Mouse (Mus musculus) CD4-positive, CD25-positive, alpha-beta regulatory T cell, adult 4 months (primary cell): ENCODE data around the gene Dcxr. TPM values are rescaled to one million over a fixed set of nuclear protein-coding genes. Genes with fewer than 3 reads are reported as not detected.
A peak's percentile ranks its signal among the peaks of the same experiment; 100 is the strongest.
"Not testable (repeated sequence)": the region's sequence is repeated elsewhere in the genome, so short reads cannot be mapped to it uniquely, and the experiment has no call there.

Experiments
- ATAC-seq: one replicate; pipeline ENCODE4 v1.8.0; 2017
- polyA plus RNA-seq, 2 experiments: library from polyadenylated mRNA; unstranded; fragments of 100-300 nt; shearing (Covaris generic); gene quantifications; one replicate each; pipeline ENCODE4 v1.2.1; 2017

Dcxr gene
- polyA plus RNA-seq, 2 experiments from 2014 or later, result 15.1 to 17.4 TPM

- no peak for ATAC-seq
These were observed 19.1 kb downstream of the Dcxr start for GRCm38 (mm10) chr11:120707969-120708368.

- no peak for ATAC-seq
These were observed 19.9 kb downstream of the Dcxr start for GRCm38 (mm10) chr11:120707225-120707624.

DNA sequence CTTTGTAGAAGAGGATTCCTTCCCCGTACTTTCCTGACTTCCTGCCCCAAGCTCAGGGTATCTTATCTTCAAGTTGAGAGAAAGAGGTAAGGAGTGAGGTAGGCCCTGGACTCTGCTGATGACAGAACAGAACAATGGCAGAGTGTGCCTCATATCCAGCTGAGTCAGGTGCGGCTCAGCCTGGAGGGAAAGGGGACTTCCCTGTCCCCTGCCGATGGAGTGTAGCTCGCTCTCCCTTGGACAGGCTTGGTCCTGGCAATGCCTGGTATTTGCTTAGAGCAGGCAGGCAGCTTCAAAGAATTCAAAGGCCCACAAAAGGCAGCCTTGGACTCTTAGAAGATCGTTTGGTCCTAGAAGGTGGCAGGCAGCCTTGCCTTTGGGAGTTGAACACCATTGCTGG, 21.0 kb downstream of the Dcxr start:
- no peak for ATAC-seq

DNA sequence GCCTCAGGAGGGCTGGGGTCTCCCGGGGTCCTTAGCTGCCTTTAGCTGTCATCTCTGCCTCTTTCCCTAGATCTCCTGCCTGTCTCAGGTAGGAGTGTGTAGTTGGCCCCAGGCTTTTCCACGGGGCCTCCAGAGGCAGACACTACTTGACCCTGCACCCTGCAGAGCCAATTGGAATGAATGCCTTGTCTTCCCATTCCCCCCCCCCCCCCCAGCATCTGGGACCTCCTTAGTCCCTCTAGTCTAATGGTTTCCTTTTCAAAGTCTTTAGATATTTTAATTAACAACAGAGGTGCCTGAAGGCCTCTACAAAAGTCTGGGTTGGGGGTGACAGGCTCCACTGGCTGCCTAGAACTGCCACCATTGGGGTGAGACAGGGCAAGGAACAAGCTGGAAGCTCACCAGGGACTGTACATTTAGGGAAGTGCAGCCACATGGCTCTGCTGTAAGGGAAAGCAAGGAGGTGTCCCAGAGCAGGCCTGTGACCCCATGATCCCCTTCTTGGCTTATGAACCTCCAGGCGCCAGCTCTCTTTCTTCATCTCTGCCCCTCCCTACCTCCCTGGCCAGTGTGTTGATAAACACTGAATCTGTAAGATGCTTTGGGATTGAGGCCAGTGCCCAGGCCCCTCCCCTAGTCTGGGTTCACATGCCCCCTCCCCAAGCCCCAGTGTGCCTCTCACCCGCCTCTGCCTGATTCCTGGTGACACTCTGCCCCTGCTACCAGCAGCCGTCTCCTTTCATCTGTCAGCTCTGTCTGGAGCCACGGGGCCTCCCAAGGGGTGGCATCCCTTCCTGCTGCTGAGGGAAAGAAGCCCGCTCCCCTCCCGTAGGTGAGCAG, 22.4 kb downstream of the Dcxr start:
- ATAC-seq, result no peak

DNA sequence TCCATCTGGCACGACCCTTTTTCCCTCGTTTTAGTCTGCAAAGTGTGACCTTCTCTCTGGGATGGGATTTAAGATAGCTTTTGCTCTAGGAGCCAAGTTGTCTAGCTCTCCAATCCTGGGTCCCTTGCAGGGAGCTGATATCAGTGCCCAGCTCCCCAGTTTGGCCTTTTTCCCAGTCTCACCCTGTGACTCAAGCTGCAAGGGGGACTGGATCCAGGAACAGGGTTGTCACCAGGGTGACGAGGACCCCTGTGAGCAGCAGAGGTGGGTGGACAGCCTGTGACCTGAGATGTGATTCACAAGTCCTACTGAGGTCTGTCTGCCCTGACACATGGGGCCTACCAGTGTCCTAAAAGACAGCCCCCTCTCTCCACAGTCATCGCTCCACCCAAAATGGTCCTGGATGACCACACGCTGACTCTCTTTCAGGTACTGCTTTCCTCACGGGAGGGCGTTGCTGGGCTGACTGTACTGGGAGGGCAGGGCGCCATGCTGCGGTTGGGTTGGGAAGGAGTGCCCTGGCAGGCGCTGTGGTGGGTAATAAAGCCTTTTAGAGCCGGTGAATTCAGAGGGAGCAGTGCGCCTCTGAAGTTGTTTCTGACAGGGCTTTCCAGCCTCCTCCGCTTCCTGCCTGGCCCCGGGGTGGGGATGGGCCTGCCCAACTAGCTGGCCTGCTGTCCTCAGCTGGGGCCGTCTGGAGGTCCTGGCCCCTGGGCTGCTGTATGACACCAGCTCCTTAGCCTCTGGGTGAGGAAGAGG, 23.2 kb downstream of the Dcxr start:
- ATAC-seq, result no peak

GRCm38 (mm10) chr11:120697741-120698140, 29.3 kb downstream of the Dcxr start:
- ATAC-seq, result no peak

DNA sequence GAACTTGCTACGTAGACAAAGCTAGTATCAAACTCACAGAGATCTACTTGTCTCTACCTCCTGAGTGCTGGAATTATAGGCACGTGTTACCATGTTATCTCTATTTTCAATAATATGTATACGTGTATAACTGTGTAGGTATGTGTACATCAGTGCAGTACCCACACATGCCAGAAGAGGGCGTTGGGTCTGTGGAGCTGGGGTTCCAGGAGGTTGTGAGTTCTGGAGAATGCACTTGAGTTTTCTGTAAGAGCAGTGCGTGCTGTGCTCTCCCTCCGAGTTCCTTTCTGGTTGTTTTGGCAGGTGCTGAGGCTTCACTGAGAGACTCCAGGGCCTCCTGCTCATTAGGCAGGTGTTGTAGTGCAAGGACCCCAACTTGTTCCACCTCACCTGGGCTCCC, 30.5 kb downstream of the Dcxr start:
- no peak for ATAC-seq

- no peak for ATAC-seq
These were observed 31.4 kb downstream of the Dcxr start for GRCm38 (mm10) chr11:120695641-120696040.

DNA sequence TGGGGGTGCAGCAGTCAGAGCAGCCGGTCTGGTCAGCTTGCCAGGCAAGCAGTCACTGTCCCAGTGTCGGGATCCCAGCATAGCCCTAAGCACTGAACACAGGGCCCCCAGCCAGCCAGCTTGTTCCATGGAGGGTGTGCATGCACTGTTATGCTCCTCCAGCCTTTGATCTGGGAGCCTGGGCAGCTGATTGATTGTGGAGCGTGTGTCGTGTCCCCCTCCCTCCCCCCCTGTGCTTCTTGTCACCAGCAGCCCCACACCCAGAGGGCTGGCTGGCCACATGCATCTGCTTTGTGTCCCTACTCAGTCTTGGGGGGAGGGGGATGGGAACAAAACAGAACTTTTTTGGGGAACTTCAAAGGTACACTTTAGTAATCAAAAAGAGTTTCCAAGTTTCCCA, 31.9 kb downstream of the Dcxr start:
- no peak for ATAC-seq

GRCm38 (mm10) chr11:120693461-120693860, 33.6 kb downstream of the Dcxr start:
- no peak for ATAC-seq

- no peak for ATAC-seq
These were observed 34.5 kb downstream of the Dcxr start for GRCm38 (mm10) chr11:120692471-120693011.

GRCm38 (mm10) chr11:120689365-120689764, 37.7 kb downstream of the Dcxr start:
- no peak for ATAC-seq

DNA sequence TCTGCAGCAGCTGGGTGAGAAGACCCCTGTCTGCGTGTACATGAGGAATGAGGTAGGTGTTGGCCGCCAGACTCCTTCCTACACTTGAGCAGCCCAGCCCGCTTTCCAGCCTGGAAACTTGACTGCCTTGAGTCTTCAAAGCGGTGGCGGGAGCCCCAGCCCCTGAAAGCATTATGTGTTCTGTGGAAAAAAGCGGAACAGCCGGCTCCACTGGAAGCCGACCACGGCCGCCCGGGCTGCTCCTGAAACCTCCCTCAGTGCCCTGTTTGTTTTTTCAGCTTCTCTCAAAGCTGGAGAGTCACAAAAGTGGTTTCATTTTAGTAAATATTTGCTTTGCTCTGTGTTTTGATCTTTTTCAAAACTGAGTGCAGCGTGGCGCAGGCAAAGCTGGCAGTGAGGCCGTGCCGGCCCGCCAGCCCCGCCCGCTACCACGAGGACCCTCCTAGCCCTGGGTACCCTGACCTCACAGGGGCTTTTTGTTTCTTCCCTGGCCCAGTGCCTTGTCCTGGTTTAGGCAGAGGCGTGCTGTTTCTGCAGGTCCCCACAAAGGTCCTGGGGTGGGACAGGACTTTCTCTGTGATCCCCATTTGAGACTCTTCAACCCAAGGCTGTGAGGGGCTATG, 40.3 kb downstream of the Dcxr start:
- no peak for ATAC-seq

GRCm38 (mm10) chr11:120684660-120685059, 42.4 kb downstream of the Dcxr start:
- ATAC-seq, result no peak

GRCm38 (mm10) chr11:120684086-120684485, 43.0 kb downstream of the Dcxr start:
- no peak for ATAC-seq

GRCm38 (mm10) chr11:120683536-120683935, 43.5 kb downstream of the Dcxr start:
- ATAC-seq, result no peak

DNA sequence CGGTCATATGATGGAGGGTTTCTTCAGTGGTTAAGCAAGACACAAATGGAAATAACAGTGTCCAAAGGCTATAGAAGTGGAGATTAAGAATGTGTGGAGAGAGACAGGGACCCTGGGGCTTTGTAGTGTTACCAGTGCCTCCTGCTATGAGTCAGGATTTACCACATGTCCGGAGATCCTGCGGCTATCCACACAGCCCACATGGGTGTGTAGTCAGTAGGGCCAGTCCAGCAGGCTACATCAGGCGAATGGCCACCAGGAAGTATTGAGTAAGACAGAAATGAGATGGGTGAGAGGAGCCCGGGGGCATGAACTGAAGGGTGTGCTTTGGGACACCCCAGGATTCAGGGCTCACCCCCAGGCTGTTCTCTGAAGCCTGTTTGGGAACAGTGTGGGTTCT, 44.4 kb downstream of the Dcxr start:
- no peak for ATAC-seq

DNA sequence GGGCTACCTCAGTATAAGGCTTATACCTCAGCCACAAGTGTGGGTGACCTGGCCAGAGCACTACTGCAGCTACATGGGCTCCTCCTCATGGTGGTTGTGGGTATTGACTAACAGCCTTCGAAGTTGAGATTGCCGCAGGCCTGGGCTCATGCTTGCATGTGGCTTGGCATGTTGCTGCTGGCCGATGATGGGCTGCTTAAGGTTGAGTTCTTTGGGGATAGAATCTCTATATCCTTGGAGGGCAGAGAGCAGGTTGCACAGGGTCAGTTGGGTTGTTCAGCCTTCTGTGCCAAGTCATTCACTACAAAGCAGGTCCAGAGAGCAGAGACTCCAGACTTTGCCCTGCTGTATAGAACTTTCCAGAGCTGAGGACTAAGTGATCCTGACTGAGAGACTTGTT, 47.2 kb downstream of the Dcxr start:
- ATAC-seq, result peak; percentile 32

GRCm38 (mm10) chr11:120676951-120677350, 50.1 kb downstream of the Dcxr start:
- ATAC-seq, result no peak

GRCm38 (mm10) chr11:120675875-120676274, 51.2 kb downstream of the Dcxr start:
- not testable (repeated sequence) for ATAC-seq
